In the genomic region with DNA sequence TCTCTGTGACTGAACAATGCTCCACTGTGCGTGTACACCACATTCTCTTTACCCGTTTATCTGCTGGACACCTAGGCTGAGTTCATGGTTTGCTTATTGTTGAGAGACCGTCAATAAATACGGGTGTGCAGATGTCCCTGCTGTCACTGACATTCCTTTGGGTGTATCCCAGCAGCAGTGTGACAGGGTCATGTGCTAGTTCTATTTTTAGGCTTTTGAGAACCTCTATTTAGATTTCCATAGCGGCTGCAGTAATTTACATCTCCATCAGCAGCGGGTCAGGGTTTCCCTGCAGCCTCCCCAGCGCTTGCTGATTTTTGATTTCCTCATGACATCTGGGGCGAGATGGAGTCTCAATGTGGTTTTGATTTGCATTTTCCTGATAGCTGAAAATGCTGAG, we compare ENCODE assay signal across 13 mouse cellular contexts.
DNase-seq lines count a peak whose midpoint lies in the region; ATAC-seq lines count a peak whose summit lies in the region.
"Had no signal": no experiment of that assay in that cellular context is flagged by ENCODE, and none has a peak within 500 bp of the region (broad histone marks: within the 10 kb centered on the region; RNA-seq: fewer than 3 reads in every experiment).

No protein-coding gene starts in this region.

- intact Hi-C loops in heart, postnatal 14 days (cut with DNase I), result no loop called here

- 49% methylated on average over 8 of the region's 8 CpGs for WGBS in heart, embryonic 11.5 days (ENCODE audit: insufficient replicate concordance)
- 80% methylated on average over 8 of the region's 8 CpGs for whole genome bisulfite sequencing in kidney, embryonic 14.5 days

- H3K9ac ChIP-seq in heart, embryonic 11.5 days (ENCODE audit: low read depth, low read length), result no peak overlapping the region
- H3K9ac ChIP-seq in kidney, embryonic 14.5 days (ENCODE audit: low read depth, low read length), result no peak overlapping the region
- H3K9ac ChIP-seq: limb, embryonic 12.5 days had no signal

- DNase-seq in heart, postnatal 14 days, result no peak
- peak; percentile 19 for DNase-seq in R1 (ENCODE audit: low read depth, low spot score)
- peak; percentile 6 for DNase-seq in embryo, embryonic 9.5 days (ENCODE audit: extremely low spot score)
- peak; percentile 60 for DNase-seq in mesoderm, embryonic 11.5 days (ENCODE audit: low read depth, low spot score)
- DNase-seq in kidney, postnatal 25 days, result no peak
- no peak for DNase-seq in spleen, adult 12 weeks (ENCODE audit: low spot score)
- DNase-seq: cerebellum, postnatal 14 days; kidney, postnatal 36 days; right cerebral cortex, postnatal 4 days had no signal

- ATAC-seq in heart, embryonic 11.5 days (replicated peaks; ENCODE audit: insufficient number of reproducible peaks, low FRiP score, low TSS enrichment), result no peak
- ATAC-seq in kidney, embryonic 14.5 days (ENCODE audit: low FRiP score, low TSS enrichment), result no peak
- ATAC-seq: CD4-positive, CD25-positive, alpha-beta regulatory T cell, adult 4 months had no signal

- no peaks in the 10 kb centered on the region for H3K36me3 ChIP-seq in heart, embryonic 11.5 days (ENCODE audit: control insufficient read depth, insufficient read depth, low read length)
- no peaks in the 10 kb centered on the region for H3K36me3 ChIP-seq in kidney, embryonic 14.5 days (ENCODE audit: control insufficient read depth, insufficient read depth, low read length)
- H3K36me3 ChIP-seq: limb, embryonic 12.5 days had no signal

- H3K27ac ChIP-seq in heart, embryonic 11.5 days (ENCODE audit: low read depth, low read length), result peak overlapping the region; percentile 60
- H3K27ac ChIP-seq in kidney, embryonic 14.5 days (ENCODE audit: low read depth, low read length), result no peak overlapping the region
- H3K27ac ChIP-seq: limb, embryonic 12.5 days had no signal

- H3K4me2 ChIP-seq in heart, embryonic 11.5 days, result peak overlapping the region; percentile 35
- H3K4me2 ChIP-seq in kidney, embryonic 14.5 days (replicated peaks; ENCODE audit: low read depth, low read length), result no peak overlapping the region
- H3K4me2 ChIP-seq: limb, embryonic 12.5 days had no signal

- H3K4me1 ChIP-seq in heart, embryonic 11.5 days (ENCODE audit: control insufficient read depth, insufficient read depth, low read length), result peaks cover 11% of the 10 kb centered on the region
- no peaks in the 10 kb centered on the region for H3K4me1 ChIP-seq in kidney, embryonic 14.5 days (ENCODE audit: control insufficient read depth, insufficient read depth, low read length)

- H3K4me3 ChIP-seq in heart, embryonic 11.5 days (ENCODE audit: low read depth, low read length), result no peak overlapping the region
- H3K4me3 ChIP-seq in kidney, embryonic 14.5 days (ENCODE audit: low read length), result no peak overlapping the region
- H3K4me3 ChIP-seq: limb, embryonic 12.5 days had no signal

- no peaks in the 10 kb centered on the region for H3K9me3 ChIP-seq in heart, embryonic 11.5 days (replicated peaks; ENCODE audit: control insufficient read depth, low read length)
- H3K9me3 ChIP-seq in kidney, embryonic 14.5 days (ENCODE audit: control insufficient read depth, low read length), result no peaks in the 10 kb centered on the region
- H3K9me3 ChIP-seq: limb, embryonic 12.5 days had no signal

- no peaks in the 10 kb centered on the region for H3K27me3 ChIP-seq in heart, embryonic 11.5 days (ENCODE audit: control insufficient read depth, insufficient read depth, low read length)
- no peaks in the 10 kb centered on the region for H3K27me3 ChIP-seq in kidney, embryonic 14.5 days (ENCODE audit: control insufficient read depth, insufficient read depth, low read length)
- H3K27me3 ChIP-seq: limb, embryonic 12.5 days had no signal

Comparison
In these comparisons a context has a peak if more than half of its experiments do, and no peak if none do; other contexts are left out.
1. DNase-seq: peak in R1 (single experiment), embryo, embryonic 9.5 days (single experiment) and mesoderm, embryonic 11.5 days (single experiment); none in heart, postnatal 14 days (0 of 2), kidney, postnatal 25 days (0 of 2) and spleen, adult 12 weeks (single experiment).